10 mouse cellular contexts compared by ENCODE assay signal in genomic region chr2:131506358-131506757, GRCm38 (mm10). TPM values are rescaled to one million over a fixed set of nuclear protein-coding genes. Genes with fewer than 3 reads are reported as not detected.
DNase-seq lines count a peak whose midpoint lies in the region; ATAC-seq and TF ChIP-seq lines count a peak whose summit lies in the region.
"Had no signal": no experiment of that assay in that cellular context is flagged by ENCODE, and none has a peak within 500 bp of the region (broad histone marks: within the 10 kb centered on the region; RNA-seq: fewer than 3 reads in every experiment).

No protein-coding gene starts in this region.

- no peak overlapping the region for H3K4me2 ChIP-seq in intestine, embryonic 14.5 days (ENCODE audit: low read length)
- H3K4me2 ChIP-seq in intestine, postnatal 0 days (replicated peaks; ENCODE audit: low read depth) = no peak overlapping the region
- H3K4me2 ChIP-seq in midbrain, embryonic 15.5 days = no peak overlapping the region

- no peak for TF ChIP-seq POLR2A in cortical plate, adult 2 months (IDR thresholded peaks at IDR 0.05; ENCODE audit: extremely low read depth, insufficient read depth, low read length)
- no peak for TF ChIP-seq POLR2A in thymus, adult 2 months (IDR thresholded peaks at IDR 0.05; ENCODE audit: control insufficient read depth, extremely low read depth, insufficient read depth, low read length, poor library complexity)

- no peaks in the 10 kb centered on the region for H3K27me3 ChIP-seq in intestine, embryonic 14.5 days (replicated peaks; ENCODE audit: control insufficient read depth, insufficient read depth, low read length)
- H3K27me3 ChIP-seq in intestine, postnatal 0 days (replicated peaks; ENCODE audit: control insufficient read depth, insufficient read depth, low read length) = no peaks in the 10 kb centered on the region
- H3K27me3 ChIP-seq in midbrain, embryonic 15.5 days (replicated peaks) = no peaks in the 10 kb centered on the region
- no peaks in the 10 kb centered on the region for H3K27me3 ChIP-seq in thymus, adult 2 months (ENCODE audit: control insufficient read depth, insufficient read depth, low read length)
- H3K27me3 ChIP-seq: CH12.LX had no signal

- peak; percentile 69; the same call in 1 of the 2 replicates for ATAC-seq in intestine, embryonic 14.5 days (replicated peaks; ENCODE audit: low FRiP score, low TSS enrichment, low read depth)
- ATAC-seq in intestine, postnatal 0 days = no peak
- ATAC-seq in midbrain, embryonic 15.5 days (replicated peaks) = peak; percentile 72

- H3K27ac ChIP-seq in intestine, embryonic 14.5 days (ENCODE audit: low read depth) = peak overlapping the region; percentile 51; the same call in 1 of the 2 replicates
- no peak overlapping the region for H3K27ac ChIP-seq in intestine, postnatal 0 days (ENCODE audit: low read depth, low read length)
- H3K27ac ChIP-seq in cortical plate, adult 2 months (ENCODE audit: insufficient read depth, low read length) = peak overlapping the region; percentile 91
- peak overlapping the region; percentile 70 for H3K27ac ChIP-seq in midbrain, embryonic 15.5 days
- H3K27ac ChIP-seq in thymus, adult 2 months (ENCODE audit: control insufficient read depth, insufficient read depth, low read length) = no peak overlapping the region

- WGBS in intestine, embryonic 14.5 days = 13% methylated on average over 3 of the region's 3 CpGs
- 40% methylated on average over 3 of the region's 3 CpGs for WGBS in intestine, postnatal 0 days
- 6% methylated on average over 3 of the region's 3 CpGs for WGBS in midbrain, embryonic 15.5 days
- 88% methylated on average over 3 of the region's 3 CpGs for WGBS in thymus, adult 2 months

- DNase-seq in intestine, embryonic 14.5 days (ENCODE audit: low spot score) = no peak
- DNase-seq in forelimb bud, embryonic 11.5 days (ENCODE audit: low read depth, low spot score) = peak; percentile 64
- DNase-seq in spleen, postnatal 36 days (ENCODE audit: low spot score in 2 of 2) = no peak
- no peak for DNase-seq in thymus, postnatal 25 days
- no peak for DNase-seq in thymus, adult 2 months
- DNase-seq: heart, adult 11 months had no signal

- no peak overlapping the region for H3K9ac ChIP-seq in intestine, embryonic 14.5 days (ENCODE audit: low read length)
- no peak overlapping the region for H3K9ac ChIP-seq in intestine, postnatal 0 days (ENCODE audit: low read depth, low read length)
- no peak overlapping the region for H3K9ac ChIP-seq in midbrain, embryonic 15.5 days

- no peaks in the 10 kb centered on the region for H3K9me3 ChIP-seq in intestine, embryonic 14.5 days (ENCODE audit: control insufficient read depth, low read length)
- no peaks in the 10 kb centered on the region for H3K9me3 ChIP-seq in intestine, postnatal 0 days (ENCODE audit: control insufficient read depth)
- H3K9me3 ChIP-seq in midbrain, embryonic 15.5 days = no peaks in the 10 kb centered on the region

- no peaks in the 10 kb centered on the region for H3K36me3 ChIP-seq in intestine, embryonic 14.5 days (ENCODE audit: control insufficient read depth, insufficient read depth, low read length)
- H3K36me3 ChIP-seq in intestine, postnatal 0 days (ENCODE audit: control insufficient read depth, insufficient read depth) = no peaks in the 10 kb centered on the region
- no peaks in the 10 kb centered on the region for H3K36me3 ChIP-seq in midbrain, embryonic 15.5 days (replicated peaks)
- no peaks in the 10 kb centered on the region for H3K36me3 ChIP-seq in thymus, adult 2 months (ENCODE audit: control insufficient read depth, insufficient read depth, low read length)

- no peak overlapping the region for H3K4me3 ChIP-seq in intestine, embryonic 14.5 days (ENCODE audit: low read depth, low read length)
- no peak overlapping the region for H3K4me3 ChIP-seq in intestine, postnatal 0 days (ENCODE audit: low read depth, low read length)
- H3K4me3 ChIP-seq in cortical plate, adult 2 months (ENCODE audit: insufficient read depth, low read length) = no peak overlapping the region
- no peak overlapping the region for H3K4me3 ChIP-seq in midbrain, embryonic 15.5 days
- no peak overlapping the region for H3K4me3 ChIP-seq in thymus, adult 2 months (ENCODE audit: control insufficient read depth, insufficient read depth, low read length)

- TF ChIP-seq CTCF in intestine, postnatal 0 days (IDR thresholded peaks at IDR 0.05; ENCODE audit: low read depth) = no peak
- TF ChIP-seq CTCF in cortical plate, adult 2 months (IDR thresholded peaks at IDR 0.05; ENCODE audit: extremely low read depth, insufficient read depth, low read length) = no peak
- no peak for TF ChIP-seq CTCF in thymus, adult 2 months (IDR thresholded peaks at IDR 0.05; ENCODE audit: borderline replicate concordance, control insufficient read depth, extremely low read depth, insufficient read depth, low read length, poor library complexity)

- peaks cover 22% of the 10 kb centered on the region for H3K4me1 ChIP-seq in intestine, embryonic 14.5 days (replicated peaks; ENCODE audit: control insufficient read depth, insufficient read depth, low read length)
- H3K4me1 ChIP-seq in intestine, postnatal 0 days (replicated peaks; ENCODE audit: control insufficient read depth, insufficient read depth, low read length) = no peaks in the 10 kb centered on the region
- H3K4me1 ChIP-seq in cortical plate, adult 2 months (ENCODE audit: control insufficient read depth, insufficient read depth, low read length) = peaks cover 19% of the 10 kb centered on the region
- peaks cover 45% of the 10 kb centered on the region for H3K4me1 ChIP-seq in midbrain, embryonic 15.5 days
- H3K4me1 ChIP-seq in thymus, adult 2 months (replicated peaks; ENCODE audit: control insufficient read depth, insufficient read depth, low read length) = peaks cover 21% of the 10 kb centered on the region

RNA-seq across cellular contexts. Expression of gene Smox, which starts 15.1 kb away (rescaled TPM):
- 21.2 and 24.6 TPM in 2 replicates for polyA plus RNA-seq in intestine, embryonic 14.5 days (2014; fragmentation: Nextera tagmentation; extraction: Ambion mirVana)
- polyA plus RNA-seq in intestine, postnatal 0 days (2015; fragmentation: Nextera tagmentation; extraction: Ambion mirVana) = 18.0 and 19.9 TPM in 2 replicates
- polyA plus RNA-seq in cortical plate, adult 2 months (2012; rRNA removed) = 61.1 and 63.4 TPM in 2 replicates
- polyA plus RNA-seq in midbrain, embryonic 15.5 days (2015; fragmentation: Nextera tagmentation; extraction: Ambion mirVana) = 49.0 and 50.7 TPM in 2 replicates
- polyA plus RNA-seq in thymus, adult 2 months (2012; rRNA removed) = 49.1 and 53.6 TPM in 2 replicates

RNA-seq across cellular contexts. Expression of gene Adra1d, which starts 55.7 kb away (rescaled TPM):
- 0.09 and 0.27 TPM in 2 replicates for polyA plus RNA-seq in intestine, embryonic 14.5 days (2014; fragmentation: Nextera tagmentation; extraction: Ambion mirVana)
- polyA plus RNA-seq in intestine, postnatal 0 days (2015; fragmentation: Nextera tagmentation; extraction: Ambion mirVana) = 0.05 TPM in 1 of 2 replicates, not detected in the other
- polyA plus RNA-seq in cortical plate, adult 2 months (2012; rRNA removed) = 32.0 and 38.9 TPM in 2 replicates
- 0.19 TPM in 1 of 2 replicates, not detected in the other for polyA plus RNA-seq in midbrain, embryonic 15.5 days (2015; fragmentation: Nextera tagmentation; extraction: Ambion mirVana)
- 1.3 and 1.9 TPM in 2 replicates for polyA plus RNA-seq in thymus, adult 2 months (2012; rRNA removed)

Comparison
In these comparisons a context has a peak if more than half of its experiments do, and no peak if none do; other contexts are left out.
1. H3K27ac ChIP-seq: peak in intestine, embryonic 14.5 days (single experiment), cortical plate, adult 2 months (single experiment) and midbrain, embryonic 15.5 days (single experiment); none in intestine, postnatal 0 days (single experiment) and thymus, adult 2 months (single experiment).
2. RNA of gene Adra1d, which starts 55.7 kb away (polyA plus RNA-seq): 32.0 to 38.9 TPM in cortical plate, adult 2 months; 1.3 to 1.9 TPM in thymus, adult 2 months, 0.09 to 0.27 TPM in intestine, embryonic 14.5 days, 0.19 TPM in midbrain, embryonic 15.5 days and 0.05 TPM in intestine, postnatal 0 days; every median in the first group is over 10 times any median in the second.